Mouse (Mus musculus) stomach, embryonic 14.5 days (tissue): ENCODE measurements around the gene Gpc4. TPM values are rescaled to one million over a fixed set of nuclear protein-coding genes. Genes with fewer than 3 reads are reported as not detected.

Source experiments
- ATAC-seq: fragments of 200-750 bp; cut with Nextera tagmentation; 2 replicates; pipeline ENCODE4 v1.8.0; 2017; ENCODE audit warnings: low read depth, moderate TSS enrichment; ENCODE audit not compliant: insufficient number of reproducible peaks, insufficient read depth, low FRiP score
- H3K27ac ChIP-seq: fragments of 300-500 bp; sonication (generic); 2 replicates; pipeline ENCODE4 v1.5.1; 2014; ENCODE audit warnings: mild to moderate bottlenecking, low read length, moderate library complexity, mixed read lengths
- H3K27me3 ChIP-seq: fragments of 300-500 bp; sonication (generic); 2 replicates; pipeline ENCODE4 v1.6.1; 2014; ENCODE audit warnings: low read length, control low read depth, mixed read lengths; ENCODE audit not compliant: control insufficient read depth, insufficient read depth
- H3K36me3 ChIP-seq: fragments of 300-500 bp; sonication (generic); 2 replicates; pipeline ENCODE4 v1.6.1; 2014; ENCODE audit warnings: mild to moderate bottlenecking, control low read depth, low read length, moderate library complexity, mixed read lengths; ENCODE audit not compliant: control insufficient read depth, insufficient read depth
- H3K4me1 ChIP-seq: fragments of 300-500 bp; sonication (generic); 2 replicates; pipeline ENCODE4 v1.6.1; 2014; ENCODE audit warnings: low read length, control low read depth, mixed read lengths; ENCODE audit not compliant: control insufficient read depth, insufficient read depth
- H3K4me2 ChIP-seq: fragments of 300-500 bp; sonication (generic); replicated peaks from 2 replicates; pipeline ENCODE4 v1.6.1; 2014; ENCODE audit warnings: low read depth, low read length, control low read depth
- H3K4me3 ChIP-seq: fragments of 300-500 bp; sonication (generic); 2 replicates; pipeline ENCODE4 v1.5.1; 2014; ENCODE audit warnings: low read depth, low read length, control low read depth
- H3K9ac ChIP-seq: fragments of 300-500 bp; sonication (generic); replicated peaks from 2 replicates; pipeline ENCODE4 v1.6.1; 2014; ENCODE audit warnings: low read depth, mild to moderate bottlenecking, control low read depth, low read length, moderate library complexity, mixed read lengths
- H3K9me3 ChIP-seq: fragments of 300-500 bp; sonication (generic); 2 replicates; pipeline ENCODE4 v1.6.1; 2016; ENCODE audit warnings: low read depth, low read length, control low read depth; ENCODE audit not compliant: control insufficient read depth
- WGBS: fragments of 180-500 bp; shearing (Covaris S2); extraction: QIAGEN DNeasy Blood & Tissue Kit; methylation state at CpG from one replicate; pipeline ENCODE4 v1.1.7; 2014; 5-methylcytosine and 5-hydroxymethylcytosine counted together
- polyA plus RNA-seq: library from polyadenylated mRNA; unstranded; fragments of >200 nt; fragmentation: Nextera tagmentation; extraction: Ambion mirVana; gene quantifications from 2 replicates; pipeline ENCODE4 v1.2.1, GENCODE M21; 2014

Gene Gpc4
- 32.4 and 32.8 TPM in 2 replicates for polyA plus RNA-seq

- H3K4me3 ChIP-seq: peak within 1 kb of the TSS; percentile 51
- no peaks in the 10 kb centered on the region for H3K36me3 ChIP-seq
- no peaks in the 10 kb centered on the region for H3K27me3 ChIP-seq
- H3K9ac ChIP-seq: peak within 1 kb of the TSS; percentile 55
- peak within 1 kb of the TSS; percentile 33; the same call in 1 of the 2 replicates for H3K27ac ChIP-seq
- H3K9me3 ChIP-seq: no peaks in the 10 kb centered on the region
- peak; percentile 89 for ATAC-seq
- no peaks in the 10 kb centered on the region for H3K4me1 ChIP-seq
- WGBS: 15% methylated on average over 59 of the region's 76 CpGs
- H3K4me2 ChIP-seq: peak within 1 kb of the TSS; percentile 53
Measured at GRCm38 (mm10) chrX:52164738-52165554, at the start of gene Gpc4. TSS of gene Gpc4 (minus strand) at chrX:52165252.

- no peaks in the 10 kb centered on the region for H3K4me1 ChIP-seq
- H3K9ac ChIP-seq: no peak overlapping the region
- ATAC-seq: no peak
- no peak overlapping the region for H3K27ac ChIP-seq
- WGBS: 60% methylated on average over 4 of the region's 4 CpGs
- H3K27me3 ChIP-seq: no peaks in the 10 kb centered on the region
- no peaks in the 10 kb centered on the region for H3K9me3 ChIP-seq
- no peaks in the 10 kb centered on the region for H3K36me3 ChIP-seq
- H3K4me2 ChIP-seq: no peak overlapping the region
- H3K4me3 ChIP-seq: no peak overlapping the region
Measured at GRCm38 (mm10) chrX:52212846-52213245, 47.8 kb upstream of the Gpc4 start.

GRCm38 (mm10) chrX:52199836-52200235 lies 34.8 kb upstream of the Gpc4 start:
- WGBS: 31% methylated on average over 6 of the region's 6 CpGs
- no peaks in the 10 kb centered on the region for H3K36me3 ChIP-seq
- H3K27ac ChIP-seq: no peak overlapping the region
- no peak for ATAC-seq
- no peaks in the 10 kb centered on the region for H3K9me3 ChIP-seq
- H3K9ac ChIP-seq: no peak overlapping the region
- no peak overlapping the region for H3K4me2 ChIP-seq
- H3K4me1 ChIP-seq: no peaks in the 10 kb centered on the region
- H3K4me3 ChIP-seq: no peak overlapping the region
- H3K27me3 ChIP-seq: no peaks in the 10 kb centered on the region

- Histone ChIP-seq H3K9me3 (no peaks in the 10 kb centered on the region), H3K4me1 (no peaks in the 10 kb centered on the region), H3K4me2 (no peak overlapping the region), H3K9ac (no peak overlapping the region), H3K27ac (no peak overlapping the region), H3K27me3 (no peaks in the 10 kb centered on the region), H3K36me3 (no peaks in the 10 kb centered on the region), H3K4me3 (no peak overlapping the region)
- ATAC-seq: no peak
- WGBS: 43% methylated on average over 4 of the region's 4 CpGs
Measured at GRCm38 (mm10) chrX:52193311-52193968, 28.4 kb upstream of the Gpc4 start.

GRCm38 (mm10) chrX:52189094-52189493 lies 24.0 kb upstream of the Gpc4 start:
- no peak for ATAC-seq
- no peak overlapping the region for H3K27ac ChIP-seq
- H3K4me1 ChIP-seq: no peaks in the 10 kb centered on the region
- H3K9ac ChIP-seq: no peak overlapping the region
- no peaks in the 10 kb centered on the region for H3K36me3 ChIP-seq
- no peaks in the 10 kb centered on the region for H3K27me3 ChIP-seq
- H3K4me2 ChIP-seq: no peak overlapping the region
- no peak overlapping the region for H3K4me3 ChIP-seq
- WGBS: 32% methylated on average over 4 of the region's 4 CpGs
- H3K9me3 ChIP-seq: no peaks in the 10 kb centered on the region

GRCm38 (mm10) chrX:52183551-52184442 lies 18.7 kb upstream of the Gpc4 start:
- Histone ChIP-seq H3K27ac (no peak overlapping the region), H3K36me3 (no peaks in the 10 kb centered on the region), H3K4me3 (no peak overlapping the region), H3K9ac (no peak overlapping the region), H3K4me2 (no peak overlapping the region), H3K9me3 (no peaks in the 10 kb centered on the region), H3K4me1 (no peaks in the 10 kb centered on the region), H3K27me3 (no peaks in the 10 kb centered on the region)
- 63% methylated on average over 5 of the region's 5 CpGs for WGBS
- ATAC-seq: no peak

GRCm38 (mm10) chrX:52181401-52181800 lies 16.3 kb upstream of the Gpc4 start:
- no peaks in the 10 kb centered on the region for H3K4me1 ChIP-seq

GRCm38 (mm10) chrX:52177067-52177466 lies 12.0 kb upstream of the Gpc4 start:
- ATAC-seq: no peak
- Histone ChIP-seq H3K9ac (no peak overlapping the region), H3K4me2 (no peak overlapping the region), H3K4me3 (no peak overlapping the region), H3K27me3 (no peaks in the 10 kb centered on the region), H3K4me1 (no peaks in the 10 kb centered on the region), H3K9me3 (no peaks in the 10 kb centered on the region), H3K36me3 (no peaks in the 10 kb centered on the region), H3K27ac (no peak overlapping the region)
- WGBS: 66% methylated on average over 4 of the region's 4 CpGs

More at GRCm38 (mm10) chrX:52181401-52181800, 16.3 kb upstream of the Gpc4 start:
- no peak overlapping the region for H3K4me3 ChIP-seq
- no peaks in the 10 kb centered on the region for H3K27me3 ChIP-seq
- no peaks in the 10 kb centered on the region for H3K36me3 ChIP-seq
- H3K27ac ChIP-seq: no peak overlapping the region
- H3K9ac ChIP-seq: no peak overlapping the region
- no peak for ATAC-seq
- no peaks in the 10 kb centered on the region for H3K9me3 ChIP-seq
- 80% methylated on average over 2 of the region's 2 CpGs for WGBS
- H3K4me2 ChIP-seq: no peak overlapping the region
